Mouse (Mus musculus): ENCODE data around the gene Gas2l1. TPM values are rescaled to one million over a fixed set of nuclear protein-coding genes. Genes with fewer than 3 reads are reported as not detected.

The Gas2l1 gene
- polyA plus RNA-seq, 1 experiment = 99.7 TPM

GRCm38 (mm10) chr11:5052200-5052854, 12.8 kb downstream of the Gas2l1 start:
- 75% methylated on average over 10 of the region's 10 CpGs for WGBS
- H3K4me1 ChIP-seq (ENCODE audit: control insufficient read depth, insufficient read depth, low read length) = no peaks in the 10 kb centered on the region
- H3K4me3 ChIP-seq (replicated peaks; ENCODE audit: extremely low read depth, low read depth, low read length) = no peak overlapping the region
- TF ChIP-seq CTCF (IDR thresholded peaks at IDR 0.05; ENCODE audit: insufficient read depth, low read length) (no peak), POLR2A (IDR thresholded peaks at IDR 0.05; ENCODE audit: borderline replicate concordance, extremely low read depth, low read depth, low read length) (no peak)
- DNase-seq = no peak

GRCm38 (mm10) chr11:5051629-5052028, 13.5 kb downstream of the Gas2l1 start:
- TF ChIP-seq CTCF (IDR thresholded peaks at IDR 0.05; ENCODE audit: insufficient read depth, low read length) (no peak), POLR2A (IDR thresholded peaks at IDR 0.05; ENCODE audit: borderline replicate concordance, extremely low read depth, low read depth, low read length) (no peak)
- DNase-seq = no peak
- 83% methylated on average over 10 of the region's 10 CpGs for WGBS
- no peaks in the 10 kb centered on the region for H3K4me1 ChIP-seq (ENCODE audit: control insufficient read depth, insufficient read depth, low read length)
- H3K4me3 ChIP-seq (replicated peaks; ENCODE audit: extremely low read depth, low read depth, low read length) = no peak overlapping the region

GRCm38 (mm10) chr11:5046321-5046926, 18.7 kb downstream of the Gas2l1 start:
- Histone ChIP-seq H3K4me3 (replicated peaks; ENCODE audit: extremely low read depth, low read depth, low read length) (no peak overlapping the region), H3K4me1 (ENCODE audit: control insufficient read depth, insufficient read depth, low read length) (no peaks in the 10 kb centered on the region)
- WGBS = 45% methylated on average over 12 of the region's 12 CpGs
- TF ChIP-seq POLR2A (IDR thresholded peaks at IDR 0.05; ENCODE audit: borderline replicate concordance, extremely low read depth, low read depth, low read length) (no peak), CTCF (IDR thresholded peaks at IDR 0.05; ENCODE audit: insufficient read depth, low read length) (no peak)
- no peak for DNase-seq

GRCm38 (mm10) chr11:5042645-5043381, 22.3 kb downstream of the Gas2l1 start:
- 74% methylated on average over 8 of the region's 8 CpGs for WGBS
- H3K4me1 ChIP-seq (ENCODE audit: control insufficient read depth, insufficient read depth, low read length) = no peaks in the 10 kb centered on the region
- no peak for DNase-seq

GRCm38 (mm10) chr11:5041144-5041780, 23.9 kb downstream of the Gas2l1 start:
- WGBS = 77% methylated on average over 18 of the region's 18 CpGs
- TF ChIP-seq CTCF (IDR thresholded peaks at IDR 0.05; ENCODE audit: insufficient read depth, low read length) (no peak), POLR2A (IDR thresholded peaks at IDR 0.05; ENCODE audit: borderline replicate concordance, extremely low read depth, low read depth, low read length) (no peak)
- Histone ChIP-seq H3K4me1 (ENCODE audit: control insufficient read depth, insufficient read depth, low read length) (no peaks in the 10 kb centered on the region), H3K4me3 (replicated peaks; ENCODE audit: extremely low read depth, low read depth, low read length) (no peak overlapping the region)
- DNase-seq = no peak

More at GRCm38 (mm10) chr11:5042645-5043381, 22.3 kb downstream of the Gas2l1 start:
- no peak for TF ChIP-seq POLR2A (IDR thresholded peaks at IDR 0.05; ENCODE audit: borderline replicate concordance, extremely low read depth, low read depth, low read length)
- no peak for TF ChIP-seq CTCF (IDR thresholded peaks at IDR 0.05; ENCODE audit: insufficient read depth, low read length)
- no peak overlapping the region for H3K4me3 ChIP-seq (replicated peaks; ENCODE audit: extremely low read depth, low read depth, low read length)

- Histone ChIP-seq H3K4me3 (replicated peaks; ENCODE audit: extremely low read depth, low read depth, low read length) (no peak overlapping the region), H3K4me1 (ENCODE audit: control insufficient read depth, insufficient read depth, low read length) (no peaks in the 10 kb centered on the region)
- DNase-seq = no peak
- 86% methylated on average over 5 of the region's 5 CpGs for WGBS
- TF ChIP-seq CTCF (IDR thresholded peaks at IDR 0.05; ENCODE audit: insufficient read depth, low read length) (no peak), POLR2A (IDR thresholded peaks at IDR 0.05; ENCODE audit: borderline replicate concordance, extremely low read depth, low read depth, low read length) (no peak)
Observed at GRCm38 (mm10) chr11:5040585-5040984, 24.5 kb downstream of the Gas2l1 start.

GRCm38 (mm10) chr11:5037146-5037854, 27.8 kb downstream of the Gas2l1 start:
- WGBS = 79% methylated on average over 8 of the region's 8 CpGs
- Histone ChIP-seq H3K4me3 (replicated peaks; ENCODE audit: extremely low read depth, low read depth, low read length) (no peak overlapping the region), H3K4me1 (ENCODE audit: control insufficient read depth, insufficient read depth, low read length) (no peaks in the 10 kb centered on the region)
- no peak for TF ChIP-seq POLR2A (IDR thresholded peaks at IDR 0.05; ENCODE audit: borderline replicate concordance, extremely low read depth, low read depth, low read length)
- no peak for TF ChIP-seq CTCF (IDR thresholded peaks at IDR 0.05; ENCODE audit: insufficient read depth, low read length)
- DNase-seq = no peak

GRCm38 (mm10) chr11:5035421-5035820, 29.7 kb downstream of the Gas2l1 start:
- TF ChIP-seq POLR2A (IDR thresholded peaks at IDR 0.05; ENCODE audit: borderline replicate concordance, extremely low read depth, low read depth, low read length) (no peak), CTCF (IDR thresholded peaks at IDR 0.05; ENCODE audit: insufficient read depth, low read length) (no peak)
- Histone ChIP-seq H3K4me1 (ENCODE audit: control insufficient read depth, insufficient read depth, low read length) (no peaks in the 10 kb centered on the region), H3K4me3 (replicated peaks; ENCODE audit: extremely low read depth, low read depth, low read length) (no peak overlapping the region)
- DNase-seq = no peak
- WGBS = 88% methylated on average over 4 of the region's 4 CpGs

GRCm38 (mm10) chr11:5033136-5033535, 32.0 kb downstream of the Gas2l1 start:
- WGBS = 65% methylated on average over 3 of the region's 3 CpGs
- no peak overlapping the region for H3K4me3 ChIP-seq (replicated peaks; ENCODE audit: extremely low read depth, low read depth, low read length)
- TF ChIP-seq POLR2A (IDR thresholded peaks at IDR 0.05; ENCODE audit: borderline replicate concordance, extremely low read depth, low read depth, low read length) (no peak), CTCF (IDR thresholded peaks at IDR 0.05; ENCODE audit: insufficient read depth, low read length) (no peak)
- no peaks in the 10 kb centered on the region for H3K4me1 ChIP-seq (ENCODE audit: control insufficient read depth, insufficient read depth, low read length)
- no peak for DNase-seq
